Mouse (Mus musculus): ENCODE measurements around the gene Hist1h2an. TPM values are rescaled to one million over a fixed set of nuclear protein-coding genes. Genes with fewer than 3 reads are reported as not detected.
"Not testable (repeated sequence)": the region's sequence is repeated elsewhere in the genome, so short reads cannot be mapped to it uniquely, and the experiment has no call there.

The Hist1h2an gene
- polyA plus RNA-seq (2015; fragmentation: Nextera tagmentation; extraction: Ambion mirVana) = 9.6 and 16.6 TPM in 2 replicates

DNA sequence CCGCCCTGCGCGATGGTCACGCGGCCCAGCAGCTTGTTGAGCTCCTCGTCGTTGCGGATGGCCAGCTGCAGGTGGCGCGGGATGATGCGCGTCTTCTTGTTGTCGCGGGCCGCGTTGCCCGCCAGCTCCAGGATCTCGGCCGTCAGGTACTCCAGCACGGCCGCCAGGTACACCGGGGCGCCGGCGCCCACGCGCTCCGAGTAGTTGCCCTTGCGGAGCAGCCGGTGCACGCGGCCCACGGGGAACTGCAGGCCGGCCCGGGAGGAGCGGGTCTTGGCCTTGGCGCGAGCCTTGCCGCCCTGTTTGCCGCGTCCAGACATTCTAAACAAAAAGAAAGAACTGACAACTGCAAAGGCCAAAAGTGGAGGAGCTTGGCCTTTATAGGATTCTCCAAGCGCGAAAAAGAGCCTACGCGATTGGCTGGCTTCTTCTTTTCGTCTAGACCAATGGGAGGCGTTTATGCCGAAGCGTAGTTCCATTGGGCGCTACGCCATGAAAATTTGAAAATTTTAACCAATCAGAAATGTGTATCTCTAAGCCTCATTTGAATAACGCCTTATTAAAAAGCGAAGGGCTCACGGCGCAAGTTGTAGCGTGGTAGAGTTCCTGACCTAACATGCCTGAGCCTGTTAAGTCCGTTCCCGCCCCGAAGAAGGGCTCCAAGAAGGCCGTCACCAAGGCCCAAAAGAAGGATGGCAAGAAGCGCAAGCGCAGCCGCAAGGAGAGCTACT is at the start of gene Hist1h2an, which contains the start of gene Hist1h2bp:
Gene Hist1h2an (minus strand): TSS at position 320 of the 731 bp plus-strand sequence.
Gene Hist1h2bp (plus strand): TSS at position 563 of the 731 bp plus-strand sequence.
- not testable (repeated sequence) for H3K9ac ChIP-seq; H3K36me3 ChIP-seq; H3K9me3 ChIP-seq; H3K27me3 ChIP-seq (replicated peaks)
- H3K4me1 ChIP-seq = peaks cover 12% of the 10 kb centered on the region
- peak within 1 kb of the TSS; percentile 89 for H3K27ac ChIP-seq
- WGBS = 0% methylated on average over 38 of the region's 63 CpGs
- peak within 1 kb of the TSS; percentile 37 for H3K4me3 ChIP-seq (replicated peaks)
- H3K4me2 ChIP-seq = peak within 1 kb of the TSS; percentile 57
- ATAC-seq (ENCODE audit: insufficient read depth, low FRiP score, low read depth) = peak; percentile 91

DNA sequence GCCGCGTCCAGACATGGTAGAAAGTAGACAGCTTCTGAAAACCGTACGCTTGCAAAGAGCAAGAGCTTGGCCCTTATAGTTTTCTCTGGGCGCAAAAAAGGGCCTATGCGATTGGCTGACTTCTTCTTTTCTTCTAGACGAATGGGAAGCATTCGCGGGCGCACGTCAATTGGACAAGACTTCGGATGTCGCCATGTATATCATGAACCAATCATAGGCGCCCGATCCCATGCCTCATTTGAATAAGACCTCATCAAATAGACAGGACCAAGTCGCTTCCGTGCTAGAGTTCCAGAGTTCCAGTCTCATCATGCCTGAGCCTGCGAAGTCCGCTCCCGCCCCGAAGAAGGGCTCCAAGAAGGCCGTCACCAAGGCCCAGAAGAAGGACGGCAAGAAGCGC is 46.4 kb upstream of the Hist1h2an start, which contains the start of the genes Hist1h2ap and Hist1h2br:
Gene Hist1h2ap (minus strand): TSS at position 47 of the 400 bp plus-strand sequence.
Gene Hist1h2br (plus strand): TSS at position 283 of the 400 bp plus-strand sequence.
- H3K9ac ChIP-seq; H3K36me3 ChIP-seq; H3K4me1 ChIP-seq; H3K4me2 ChIP-seq; H3K27me3 ChIP-seq (replicated peaks); H3K27ac ChIP-seq; H3K4me3 ChIP-seq (replicated peaks); H3K9me3 ChIP-seq: not testable (repeated sequence)
- peak; percentile 93 for ATAC-seq (ENCODE audit: insufficient read depth, low FRiP score, low read depth)
- no CpG with 5 or more reads among the region's 24 CpGs for WGBS

DNA sequence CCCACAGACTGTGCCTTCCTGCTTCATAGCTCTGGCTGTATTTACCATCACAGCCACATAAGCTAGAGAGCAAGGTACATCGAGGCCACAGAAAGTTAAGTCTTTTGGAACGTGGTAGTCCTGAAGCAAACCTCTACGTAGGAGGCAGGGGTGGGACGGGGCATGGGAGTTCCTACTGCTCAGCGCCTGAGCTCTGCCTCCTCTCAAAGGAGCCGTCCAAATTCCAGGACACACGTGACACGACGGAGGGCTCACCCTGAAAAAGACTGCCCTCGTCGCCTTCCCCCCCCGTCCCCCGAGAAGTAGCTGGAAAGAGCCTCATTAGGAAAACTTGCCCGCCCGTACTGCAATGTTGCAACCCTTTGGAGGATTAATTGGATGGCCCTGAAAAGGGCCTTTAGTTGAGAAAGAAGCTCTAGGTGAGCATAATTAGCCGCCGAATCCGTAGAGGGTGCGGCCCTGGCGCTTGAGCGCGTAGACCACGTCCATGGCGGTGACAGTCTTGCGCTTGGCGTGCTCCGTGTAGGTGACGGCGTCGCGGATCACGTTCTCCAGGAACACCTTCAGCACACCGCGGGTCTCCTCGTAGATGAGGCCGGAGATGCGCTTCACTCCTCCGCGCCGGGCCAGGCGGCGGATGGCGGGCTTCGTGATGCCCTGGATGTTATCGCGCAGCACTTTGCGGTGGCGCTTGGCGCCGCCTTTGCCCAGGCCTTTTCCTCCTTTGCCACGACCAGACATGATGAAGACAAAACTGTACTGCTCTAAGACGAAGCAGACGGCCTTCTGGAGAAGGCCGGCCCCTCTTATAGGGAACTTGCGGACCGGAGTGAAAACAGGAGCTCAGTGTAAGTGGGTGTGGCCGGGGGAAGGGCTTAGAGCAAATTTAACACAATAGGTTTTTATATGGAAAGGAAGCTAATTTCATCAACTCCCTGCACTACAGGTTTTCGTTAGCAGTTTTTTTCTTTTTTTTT is 44.7 kb upstream of the Hist1h2an start, which contains the start of gene Hist1h4n:
Gene Hist1h4n (minus strand): TSS at position 779 of the 977 bp plus-strand sequence.
- peak within 1 kb of the TSS; percentile 33; the same call in 1 of the 2 replicates for H3K4me2 ChIP-seq
- H3K9ac ChIP-seq; H3K9me3 ChIP-seq; H3K36me3 ChIP-seq; H3K4me1 ChIP-seq; H3K27ac ChIP-seq; H3K27me3 ChIP-seq (replicated peaks): not testable (repeated sequence)
- peak within 1 kb of the TSS; percentile 18; the same call in 1 of the 2 replicates for H3K4me3 ChIP-seq (replicated peaks)
- under 1% methylated on average over 27 of the region's 58 CpGs for WGBS
- ATAC-seq (ENCODE audit: insufficient read depth, low FRiP score, low read depth) = peak; percentile 82

DNA sequence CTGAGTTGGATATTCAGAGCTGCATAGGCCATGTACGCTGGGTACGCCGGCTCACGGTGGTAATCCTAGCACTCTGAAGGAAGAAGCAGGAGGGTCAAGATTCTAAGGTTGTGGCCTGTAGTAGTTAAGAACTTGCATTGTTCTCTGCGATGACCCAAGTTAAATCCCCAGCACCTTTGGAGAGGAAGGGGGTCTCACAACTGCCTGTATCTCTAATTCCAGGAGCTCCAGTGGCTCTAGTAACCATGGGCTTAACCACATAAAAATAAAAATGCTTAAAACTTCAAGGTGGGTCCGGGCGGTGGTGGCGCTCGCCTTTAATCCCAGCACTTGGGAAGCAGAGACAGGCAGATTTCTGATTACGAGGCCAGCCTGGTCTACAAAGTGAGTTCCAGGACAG is 43.3 kb upstream of the Hist1h2an start:
- Histone ChIP-seq H3K4me2 (no peak overlapping the region), H3K9ac (no peak overlapping the region)

DNA sequence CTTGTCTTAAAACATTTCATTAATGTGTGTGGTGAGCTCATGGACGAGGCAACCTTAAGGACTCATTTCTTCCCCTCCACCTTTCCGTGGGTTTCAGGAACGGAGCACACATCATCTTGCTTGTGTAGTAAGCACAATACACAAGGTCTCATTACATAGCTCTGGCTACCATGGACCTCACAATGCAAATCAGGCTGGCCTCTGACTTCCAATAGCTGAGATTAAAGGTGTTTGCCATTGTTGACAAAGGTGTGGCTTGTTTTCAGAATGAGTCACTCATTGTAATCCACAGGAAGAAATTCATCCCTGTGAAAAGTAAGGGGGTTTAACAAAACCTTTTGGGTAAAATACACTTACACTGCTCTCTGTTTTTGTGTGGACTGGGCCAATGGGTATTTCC is 41.5 kb upstream of the Hist1h2an start:
- H3K27ac ChIP-seq = no peak overlapping the region; the same call in 1 of the 2 replicates

More for the DNA sequence above, 43.3 kb upstream of the Hist1h2an start:
- Histone ChIP-seq H3K9me3 (no peaks in the 10 kb centered on the region), H3K27ac (no peak overlapping the region), H3K4me3 (replicated peaks) (no peak overlapping the region), H3K36me3 (no peaks in the 10 kb centered on the region), H3K4me1 (no peaks in the 10 kb centered on the region), H3K27me3 (replicated peaks) (no peaks in the 10 kb centered on the region)
- WGBS = 90% methylated on average over 10 of the region's 10 CpGs
- ATAC-seq (ENCODE audit: insufficient read depth, low FRiP score, low read depth) = no peak

DNA sequence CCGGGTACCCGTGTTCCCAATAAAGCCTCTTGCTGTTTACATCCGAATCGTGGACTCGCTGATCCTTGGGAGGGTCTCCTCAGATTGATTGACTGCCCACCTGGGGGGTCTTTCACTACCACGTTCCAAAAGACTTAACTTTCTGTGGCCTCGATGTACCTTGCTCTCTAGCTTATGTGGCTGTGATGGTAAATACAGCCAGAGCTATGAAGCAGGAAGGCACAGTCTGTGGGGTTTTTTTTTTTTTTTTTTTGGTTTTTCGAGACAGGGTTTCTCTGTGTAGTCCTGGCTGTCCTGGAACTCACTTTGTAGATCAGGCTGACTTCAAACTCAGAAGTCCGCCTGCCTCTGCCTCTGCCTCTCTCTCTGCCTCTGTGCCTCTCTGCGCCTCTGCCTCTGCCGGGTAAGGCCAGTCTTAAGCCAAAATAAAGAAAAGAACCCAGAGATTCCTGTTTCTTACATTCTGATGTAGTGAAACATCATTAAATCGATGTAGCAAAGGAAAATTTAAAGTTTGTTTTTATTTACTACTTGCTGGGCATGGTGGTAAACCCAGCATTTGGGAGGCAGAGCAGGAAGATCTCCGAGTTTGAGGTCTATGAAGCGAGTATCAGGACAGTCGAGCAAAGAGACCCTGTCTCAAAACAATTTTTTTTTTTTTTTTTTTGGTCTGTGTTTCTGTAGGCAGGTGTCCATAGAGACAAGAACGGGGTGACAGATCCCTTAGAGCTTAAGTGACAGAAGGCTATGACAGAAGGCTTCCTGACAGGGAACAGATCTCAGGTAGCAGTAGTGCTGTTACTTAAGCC is 33.3 kb upstream of the Hist1h2an start:
- H3K4me3 ChIP-seq (replicated peaks); H3K4me2 ChIP-seq; H3K27ac ChIP-seq; H3K9me3 ChIP-seq; H3K36me3 ChIP-seq; H3K27me3 ChIP-seq (replicated peaks); H3K9ac ChIP-seq; ATAC-seq (ENCODE audit: insufficient read depth, low FRiP score, low read depth); H3K4me1 ChIP-seq: not testable (repeated sequence)
- WGBS = 65% methylated on average over 7 of the region's 16 CpGs

More for the DNA sequence above, 41.5 kb upstream of the Hist1h2an start:
- Histone ChIP-seq H3K9me3 (no peaks in the 10 kb centered on the region), H3K9ac (no peak overlapping the region), H3K4me1 (no peaks in the 10 kb centered on the region), H3K4me2 (no peak overlapping the region), H3K4me3 (replicated peaks) (no peak overlapping the region), H3K27me3 (replicated peaks) (no peaks in the 10 kb centered on the region), H3K36me3 (no peaks in the 10 kb centered on the region)
- no peak for ATAC-seq (ENCODE audit: insufficient read depth, low FRiP score, low read depth)
- 57% methylated on average over 3 of the region's 3 CpGs for WGBS

DNA sequence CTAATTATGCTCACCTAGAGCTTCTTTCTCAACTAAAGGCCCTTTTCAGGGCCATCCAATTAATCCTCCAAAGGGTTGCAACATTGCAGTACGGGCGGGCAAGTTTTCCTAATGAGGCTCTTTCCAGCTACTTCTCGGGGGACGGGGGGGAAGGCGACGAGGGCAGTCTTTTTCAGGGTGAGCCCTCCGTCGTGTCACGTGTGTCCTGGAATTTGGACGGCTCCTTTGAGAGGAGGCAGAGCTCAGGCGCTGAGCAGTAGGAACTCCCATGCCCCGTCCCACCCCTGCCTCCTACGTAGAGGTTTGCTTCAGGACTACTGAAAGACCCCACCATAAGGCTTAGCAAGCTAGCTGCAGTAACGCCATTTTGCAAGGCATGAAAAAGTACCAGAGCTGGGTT is 25.1 kb upstream of the Hist1h2an start:
- not testable (repeated sequence) for H3K9ac ChIP-seq; H3K27me3 ChIP-seq (replicated peaks); H3K9me3 ChIP-seq; H3K27ac ChIP-seq; H3K4me3 ChIP-seq (replicated peaks); H3K36me3 ChIP-seq; H3K4me1 ChIP-seq
- ATAC-seq (ENCODE audit: insufficient read depth, low FRiP score, low read depth) = peak; percentile 44
- H3K4me2 ChIP-seq = peak overlapping the region; percentile 44
- 0% methylated on average over 14 of the region's 14 CpGs for WGBS

DNA sequence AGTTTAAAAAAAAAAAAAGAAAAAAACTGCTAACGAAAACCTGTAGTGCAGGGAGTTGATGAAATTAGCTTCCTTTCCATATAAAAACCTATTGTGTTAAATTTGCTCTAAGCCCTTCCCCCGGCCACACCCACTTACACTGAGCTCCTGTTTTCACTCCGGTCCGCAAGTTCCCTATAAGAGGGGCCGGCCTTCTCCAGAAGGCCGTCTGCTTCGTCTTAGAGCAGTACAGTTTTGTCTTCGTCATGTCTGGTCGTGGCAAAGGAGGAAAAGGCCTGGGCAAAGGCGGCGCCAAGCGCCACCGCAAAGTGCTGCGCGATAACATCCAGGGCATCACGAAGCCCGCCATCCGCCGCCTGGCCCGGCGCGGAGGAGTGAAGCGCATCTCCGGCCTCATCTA is 24.5 kb upstream of the Hist1h2an start, which contains the start of gene Hist1h4m:
Gene Hist1h4m (plus strand): TSS at position 208 of the 400 bp plus-strand sequence.
- peak within 1 kb of the TSS; percentile 44 for H3K4me2 ChIP-seq

DNA sequence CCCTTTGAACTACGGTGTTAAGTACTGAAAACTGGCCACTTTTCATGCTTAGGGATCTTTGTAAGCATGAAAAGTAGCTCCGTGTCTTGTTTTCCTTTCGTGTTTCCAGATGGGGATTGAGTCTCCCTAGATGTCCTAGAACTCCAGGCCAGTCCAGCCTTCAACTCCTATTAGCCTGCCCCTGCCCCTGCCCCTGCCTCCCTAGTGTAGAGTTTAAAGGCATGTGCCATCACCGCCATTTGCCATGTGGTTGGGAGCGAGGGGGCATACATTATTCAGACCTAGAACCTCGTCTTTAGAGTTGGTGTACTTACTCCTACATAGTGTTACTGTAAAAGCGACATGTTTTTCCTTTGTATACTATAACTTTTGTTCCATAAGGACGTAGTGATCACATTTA is 24.1 kb upstream of the Hist1h2an start:
- H3K4me2 ChIP-seq; H3K9ac ChIP-seq; H3K36me3 ChIP-seq; H3K27ac ChIP-seq; H3K27me3 ChIP-seq (replicated peaks); ATAC-seq (ENCODE audit: insufficient read depth, low FRiP score, low read depth); H3K4me1 ChIP-seq; H3K9me3 ChIP-seq; H3K4me3 ChIP-seq (replicated peaks): not testable (repeated sequence)
- no CpG with 5 or more reads among the region's 8 CpGs for WGBS

More for the DNA sequence above, 24.5 kb upstream of the Hist1h2an start, which contains the start of gene Hist1h4m:
- H3K4me1 ChIP-seq; H3K4me3 ChIP-seq (replicated peaks); H3K9ac ChIP-seq; H3K27ac ChIP-seq; H3K36me3 ChIP-seq; H3K9me3 ChIP-seq; H3K27me3 ChIP-seq (replicated peaks): not testable (repeated sequence)
- WGBS = no CpG with 5 or more reads among the region's 24 CpGs
- ATAC-seq (ENCODE audit: insufficient read depth, low FRiP score, low read depth) = peak; percentile 40; the same call in 1 of the 2 replicates

DNA sequence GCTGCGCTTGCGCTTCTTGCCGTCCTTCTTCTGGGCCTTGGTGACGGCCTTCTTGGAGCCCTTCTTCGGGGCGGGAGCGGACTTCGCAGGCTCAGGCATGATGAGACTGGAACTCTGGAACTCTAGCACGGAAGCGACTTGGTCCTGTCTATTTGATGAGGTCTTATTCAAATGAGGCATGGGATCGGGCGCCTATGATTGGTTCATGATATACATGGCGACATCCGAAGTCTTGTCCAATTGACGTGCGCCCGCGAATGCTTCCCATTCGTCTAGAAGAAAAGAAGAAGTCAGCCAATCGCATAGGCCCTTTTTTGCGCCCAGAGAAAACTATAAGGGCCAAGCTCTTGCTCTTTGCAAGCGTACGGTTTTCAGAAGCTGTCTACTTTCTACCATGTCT is 23.1 kb upstream of the Hist1h2an start, which contains the start of the genes Hist1h2bq and Hist1h2ao:
Gene Hist1h2bq (minus strand): TSS at position 125 of the 400 bp plus-strand sequence.
Gene Hist1h2ao (plus strand): TSS at position 393 of the 400 bp plus-strand sequence.
- peak; percentile 95 for ATAC-seq (ENCODE audit: insufficient read depth, low FRiP score, low read depth)
- not testable (repeated sequence) for H3K4me1 ChIP-seq; H3K27me3 ChIP-seq (replicated peaks); H3K27ac ChIP-seq; H3K4me2 ChIP-seq; H3K36me3 ChIP-seq; H3K9me3 ChIP-seq; H3K4me3 ChIP-seq (replicated peaks); H3K9ac ChIP-seq
- WGBS = no CpG with 5 or more reads among the region's 23 CpGs

DNA sequence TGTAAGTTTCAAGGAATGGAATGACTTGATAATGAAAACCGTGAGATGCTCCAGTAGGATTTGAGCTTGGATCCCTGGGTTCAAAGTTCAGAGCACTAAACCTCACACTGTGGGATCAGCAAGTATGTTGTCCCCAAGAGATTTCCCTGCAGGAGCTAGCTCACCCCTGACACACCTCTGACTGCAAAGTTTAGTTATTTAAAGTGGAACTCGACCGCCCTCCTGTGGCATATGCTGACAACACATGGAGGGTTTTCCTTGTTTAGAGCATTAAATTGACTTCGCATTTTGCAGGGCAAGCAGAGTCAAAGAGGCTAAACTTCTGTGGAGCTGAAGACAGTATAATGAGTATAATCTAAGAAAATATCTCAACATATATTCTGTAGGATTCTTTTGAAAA is 16.0 kb upstream of the Hist1h2an start:
- not testable (repeated sequence) for H3K4me1 ChIP-seq; H3K36me3 ChIP-seq; H3K4me2 ChIP-seq; H3K9me3 ChIP-seq; H3K4me3 ChIP-seq (replicated peaks); H3K27me3 ChIP-seq (replicated peaks); H3K9ac ChIP-seq; H3K27ac ChIP-seq
- peak; percentile 72; the same call in 1 of the 2 replicates for ATAC-seq (ENCODE audit: insufficient read depth, low FRiP score, low read depth)
- no CpG with 5 or more reads among the region's 4 CpGs for WGBS

Measured in stomach, embryonic 15.5 days (tissue).